Mouse (Mus musculus): ENCODE measurements around the gene St14.

GRCm38 (mm10) chr9:31098118-31098517, 33.5 kb downstream of the St14 start:
- TF ChIP-seq POLR2A (IDR thresholded peaks at IDR 0.05; ENCODE audit: control insufficient read depth, low read depth, low read length) = no peak
- peak; percentile 12; the same call in 1 of the 2 replicates for TF ChIP-seq CTCF (IDR thresholded peaks at IDR 0.05; ENCODE audit: control insufficient read depth, insufficient read depth, insufficient replicate concordance, low read depth, low read length)

Measured in testis, adult 2 months (tissue).